Mouse (Mus musculus): ENCODE data around the gene Fbp2. TPM values are rescaled to one million over a fixed set of nuclear protein-coding genes. Genes with fewer than 3 reads are reported as not detected.
"Not testable (repeated sequence)": the region's sequence is repeated elsewhere in the genome, so short reads cannot be mapped to it uniquely, and the experiment has no call there.

The Fbp2 gene
- polyA plus RNA-seq, 1 experiment = not detected

DNA sequence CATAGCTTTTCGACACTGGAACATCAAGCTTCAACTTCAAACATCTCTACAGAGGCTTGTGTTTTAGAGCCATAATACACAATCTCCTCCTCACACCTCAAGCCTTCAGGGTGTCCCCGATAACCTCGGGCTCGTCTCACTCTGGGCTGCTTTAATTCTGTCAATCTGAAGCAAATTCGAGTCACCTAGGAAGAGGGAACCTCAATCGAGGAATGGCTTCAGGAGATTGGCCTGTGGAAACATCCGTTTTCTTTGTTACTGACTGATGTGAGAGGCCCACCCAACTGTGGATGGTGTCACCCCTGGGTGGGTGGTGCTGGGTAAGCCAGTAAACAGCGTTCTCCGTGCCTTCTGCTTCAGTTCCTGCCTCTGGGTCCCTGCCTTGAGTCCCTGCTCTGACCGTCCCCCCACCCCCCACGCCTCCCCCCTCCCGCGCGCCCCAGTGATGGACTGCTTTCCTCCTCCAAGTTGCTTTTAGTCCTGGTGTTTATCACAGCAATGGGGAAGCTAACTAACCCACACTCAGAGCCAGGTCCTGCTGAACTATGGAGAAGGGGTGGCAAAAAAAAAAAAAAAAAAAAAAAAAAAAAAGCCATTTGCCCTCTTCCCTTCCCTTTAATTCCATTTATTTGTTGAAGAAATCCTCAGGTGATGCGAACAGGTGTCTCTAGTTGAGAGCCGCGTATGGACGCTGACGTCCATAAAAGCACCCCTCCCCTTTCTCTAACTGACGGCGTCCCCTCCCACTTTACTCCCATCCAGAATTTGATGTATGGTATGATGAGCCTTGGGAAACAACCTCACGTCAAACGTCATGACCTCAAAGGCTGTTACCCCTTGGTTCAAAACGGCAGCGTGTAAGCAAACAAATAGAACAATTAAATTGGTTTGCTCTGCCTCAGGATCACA, 2.6 kb downstream of the Fbp2 start:
- no peaks in the 10 kb centered on the region for H3K27me3 ChIP-seq (ENCODE audit: control insufficient read depth)
- H3K36me3 ChIP-seq (ENCODE audit: control insufficient read depth) = no peaks in the 10 kb centered on the region
- H3K9me3 ChIP-seq (ENCODE audit: control insufficient read depth, low read length) = no peaks in the 10 kb centered on the region
- H3K4me3 ChIP-seq (replicated peaks) = no peak overlapping the region
- TF ChIP-seq GATA1 (IDR thresholded peaks at IDR 0.05; ENCODE audit: low read length) = no peak
- TF ChIP-seq TAL1 (IDR thresholded peaks at IDR 0.05; ENCODE audit: low read length) = no peak
- H3K4me1 ChIP-seq (ENCODE audit: control insufficient read depth) = peaks cover 8% of the 10 kb centered on the region

DNA sequence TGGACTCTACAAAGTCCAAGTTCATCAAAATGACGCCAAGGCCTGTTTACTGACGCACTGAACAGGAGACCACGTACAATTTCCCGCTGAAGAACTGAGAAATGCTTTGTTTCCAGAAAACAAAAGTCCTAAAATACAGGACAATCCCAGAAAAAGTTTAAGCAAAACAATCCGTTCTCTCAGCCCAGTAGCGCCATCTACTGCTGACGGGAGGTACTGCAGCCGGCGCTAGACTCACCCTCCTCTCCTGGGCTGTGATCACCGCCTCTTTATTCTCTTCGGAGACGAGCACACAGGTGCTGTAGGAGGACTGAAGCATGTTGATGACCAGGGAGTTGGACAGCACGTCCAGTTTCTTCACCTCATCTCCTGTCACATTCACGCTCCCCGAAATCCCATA, 3.6 kb downstream of the Fbp2 start:
- Histone ChIP-seq H3K4me3 (replicated peaks) (no peak overlapping the region), H3K27me3 (ENCODE audit: control insufficient read depth) (no peaks in the 10 kb centered on the region), H3K36me3 (ENCODE audit: control insufficient read depth) (no peaks in the 10 kb centered on the region), H3K4me1 (ENCODE audit: control insufficient read depth) (peaks cover 8% of the 10 kb centered on the region), H3K9me3 (ENCODE audit: control insufficient read depth, low read length) (no peaks in the 10 kb centered on the region)
- TF ChIP-seq TAL1 (IDR thresholded peaks at IDR 0.05; ENCODE audit: low read length) = no peak
- TF ChIP-seq GATA1 (IDR thresholded peaks at IDR 0.05; ENCODE audit: low read length) = no peak

DNA sequence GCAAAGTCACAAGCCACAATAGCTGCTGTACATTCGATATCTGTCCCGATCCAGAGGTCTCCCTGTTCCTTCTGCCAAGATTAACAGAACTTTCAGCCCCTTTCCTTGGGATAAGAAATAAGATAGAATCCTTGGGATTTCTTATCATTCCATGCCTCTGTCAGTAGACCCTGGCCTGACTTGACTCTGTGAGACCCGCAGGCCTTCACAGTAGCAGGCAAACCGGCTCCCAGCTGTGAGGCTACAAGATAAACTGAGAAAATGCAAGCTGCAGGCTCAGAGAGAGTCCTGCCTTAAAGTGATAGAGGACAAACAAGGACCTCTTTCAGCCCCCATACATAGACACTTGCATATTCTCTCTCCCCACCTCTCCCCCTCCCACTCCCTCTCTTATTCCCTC, 24.9 kb downstream of the Fbp2 start:
- Histone ChIP-seq H3K27me3 (ENCODE audit: control insufficient read depth) (no peaks in the 10 kb centered on the region), H3K36me3 (ENCODE audit: control insufficient read depth) (no peaks in the 10 kb centered on the region), H3K4me1 (ENCODE audit: control insufficient read depth) (no peaks in the 10 kb centered on the region), H3K9me3 (ENCODE audit: control insufficient read depth, low read length) (no peaks in the 10 kb centered on the region), H3K4me3 (replicated peaks) (no peak overlapping the region)
- no peak for TF ChIP-seq GATA1 (IDR thresholded peaks at IDR 0.05; ENCODE audit: low read length)

DNA sequence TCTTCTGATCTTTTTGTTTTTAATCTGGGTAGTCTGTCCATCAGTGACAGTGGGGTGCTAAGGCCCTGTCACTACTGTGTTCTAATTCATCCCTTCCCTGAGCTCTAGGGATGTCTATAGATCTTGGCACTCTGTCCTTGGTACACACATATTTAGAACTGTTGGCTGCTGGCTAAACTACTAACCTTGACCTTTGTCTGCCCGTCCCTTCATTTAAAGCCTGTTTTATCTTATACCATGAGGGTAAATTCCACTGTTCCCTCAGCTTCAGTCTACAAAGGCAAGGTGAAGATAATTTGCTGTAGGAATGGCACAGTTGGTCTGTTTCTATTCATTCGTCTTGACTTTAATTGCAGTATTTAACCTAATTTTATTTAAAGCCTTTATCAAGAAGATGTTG, 26.0 kb downstream of the Fbp2 start:
- no peaks in the 10 kb centered on the region for H3K9me3 ChIP-seq (ENCODE audit: control insufficient read depth, low read length)
- no peaks in the 10 kb centered on the region for H3K27me3 ChIP-seq (ENCODE audit: control insufficient read depth)
- H3K36me3 ChIP-seq (ENCODE audit: control insufficient read depth) = no peaks in the 10 kb centered on the region
- no peak overlapping the region for H3K4me3 ChIP-seq (replicated peaks)
- H3K4me1 ChIP-seq (ENCODE audit: control insufficient read depth) = no peaks in the 10 kb centered on the region
- no peak for TF ChIP-seq GATA1 (IDR thresholded peaks at IDR 0.05; ENCODE audit: low read length)
- no peak for TF ChIP-seq TAL1 (IDR thresholded peaks at IDR 0.05; ENCODE audit: low read length)

DNA sequence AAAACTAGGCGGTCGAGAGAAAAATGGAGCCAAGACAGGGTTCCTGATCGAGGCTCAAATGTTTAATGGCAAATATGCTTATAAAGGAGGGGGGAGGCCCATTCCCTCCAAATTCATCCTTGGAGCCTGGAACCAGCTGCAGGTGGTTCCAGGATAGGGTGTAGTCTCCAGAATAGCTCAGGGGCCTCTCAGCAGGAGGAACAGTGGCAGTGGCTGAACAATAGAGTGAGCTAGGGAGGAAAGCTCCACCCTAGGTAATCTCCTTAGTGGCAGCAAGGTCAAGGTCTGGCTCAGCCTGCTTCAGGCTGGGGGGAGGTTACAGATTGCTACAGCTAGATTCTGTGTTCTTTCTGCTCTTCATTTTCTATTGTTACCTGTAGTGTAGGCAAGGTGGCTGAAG, 42.5 kb downstream of the Fbp2 start:
- H3K27me3 ChIP-seq (ENCODE audit: control insufficient read depth) = peaks cover 18% of the 10 kb centered on the region
- not testable (repeated sequence) for H3K4me1 ChIP-seq (ENCODE audit: control insufficient read depth); H3K4me3 ChIP-seq (replicated peaks); H3K9me3 ChIP-seq (ENCODE audit: control insufficient read depth, low read length); H3K36me3 ChIP-seq (ENCODE audit: control insufficient read depth)

DNA sequence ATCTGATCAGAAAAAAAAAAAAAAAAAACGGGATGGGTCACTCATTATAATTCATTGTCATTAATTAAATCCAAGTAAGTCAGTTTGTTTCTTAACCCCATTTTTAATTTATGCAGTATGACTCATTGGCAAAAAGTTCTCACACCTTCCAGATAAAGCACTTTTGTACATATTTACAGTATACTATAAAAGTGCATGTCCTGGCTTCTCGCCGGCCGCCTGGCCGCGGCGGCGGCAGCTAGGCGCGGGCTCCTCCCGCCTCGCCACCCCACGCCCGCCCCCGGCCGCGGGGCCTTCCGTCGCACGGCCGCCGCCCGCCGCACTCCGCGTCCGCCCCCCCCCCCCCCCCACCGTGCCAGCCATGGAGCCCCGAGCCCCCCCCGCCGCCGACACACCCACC, 45.5 kb downstream of the Fbp2 start:
- Histone ChIP-seq H3K27me3 (ENCODE audit: control insufficient read depth) (peaks cover 18% of the 10 kb centered on the region), H3K9me3 (ENCODE audit: control insufficient read depth, low read length) (peaks cover 6% of the 10 kb centered on the region), H3K36me3 (ENCODE audit: control insufficient read depth) (no peaks in the 10 kb centered on the region), H3K4me3 (replicated peaks) (no peak overlapping the region), H3K4me1 (ENCODE audit: control insufficient read depth) (no peaks in the 10 kb centered on the region)
- no peak for TF ChIP-seq GATA1 (IDR thresholded peaks at IDR 0.05; ENCODE audit: low read length)
- no peak for TF ChIP-seq TAL1 (IDR thresholded peaks at IDR 0.05; ENCODE audit: low read length)

DNA sequence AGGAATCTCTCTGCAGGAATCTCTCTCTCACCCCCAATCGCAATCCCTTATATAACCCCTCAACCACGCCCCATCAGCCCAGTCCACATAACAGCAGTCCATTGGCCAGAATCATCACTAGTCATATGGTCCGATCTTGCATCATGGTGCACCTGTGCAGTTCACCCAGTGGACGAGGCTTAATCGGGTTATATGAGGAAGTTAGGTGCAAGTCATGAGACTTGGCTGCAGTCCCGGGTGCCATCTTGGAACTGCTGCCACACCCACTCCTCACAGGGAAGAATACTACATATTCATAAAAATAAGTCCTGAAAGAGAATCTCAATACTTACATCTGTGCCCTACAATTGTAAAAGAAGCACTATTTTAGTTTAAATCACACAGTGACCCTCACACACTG, 50.2 kb downstream of the Fbp2 start:
- H3K36me3 ChIP-seq (ENCODE audit: control insufficient read depth); H3K4me3 ChIP-seq (replicated peaks); H3K9me3 ChIP-seq (ENCODE audit: control insufficient read depth, low read length); H3K4me1 ChIP-seq (ENCODE audit: control insufficient read depth): not testable (repeated sequence)
- peaks cover 10% of the 10 kb centered on the region for H3K27me3 ChIP-seq (ENCODE audit: control insufficient read depth)

Other genes starting within 250 kb of the Fbp2 start
- not detected in 2 replicates for gene 6720489N17Rik, start 234.2 kb downstream of the Fbp2 start, polyA plus RNA-seq (2012)
- 0.06 and 0.07 TPM in 2 replicates for gene Platr25, start 97.7 kb downstream of the Fbp2 start, polyA plus RNA-seq (2012)
- not detected in 2 replicates for gene Gm5141, start 72.6 kb downstream of the Fbp2 start, polyA plus RNA-seq (2012)
- gene Fbp1, start 29.9 kb upstream of the Fbp2 start, polyA plus RNA-seq (2012) = not detected in 2 replicates
- 2.2 and 2.5 TPM in 2 replicates for gene 2010111I01Rik, start 106.5 kb upstream of the Fbp2 start, polyA plus RNA-seq (2012)

Data from erythroblast, embryonic 14.5 days (primary cell).